Mouse (Mus musculus): ENCODE measurements around the gene Rnf31. TPM values are rescaled to one million over a fixed set of nuclear protein-coding genes. Genes with fewer than 3 reads are reported as not detected.

The Rnf31 gene
- polyA plus RNA-seq, 1 experiment from 2014 or later: 9.7 TPM

DNA sequence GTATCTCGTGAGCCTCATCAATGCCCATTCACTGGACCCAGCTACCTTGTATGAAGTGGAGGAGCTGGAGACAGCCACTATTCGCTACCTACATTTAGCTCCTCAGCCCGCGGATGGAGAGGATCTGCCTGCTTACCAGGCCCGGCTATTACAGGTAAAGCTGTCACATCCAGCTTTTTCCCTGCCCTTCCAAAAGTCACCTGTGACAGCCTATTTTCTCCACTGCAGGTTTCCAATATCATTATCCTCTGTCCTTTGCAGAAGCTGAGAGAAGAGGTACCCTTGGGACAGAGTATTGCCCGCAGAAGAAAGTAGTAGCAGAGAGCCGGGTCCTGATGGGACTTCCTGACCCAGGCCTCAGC, 11.7 kb downstream of the Rnf31 start, which contains the start of gene Irf9:
Gene Irf9 (plus strand): TSS at position 301 of the 362 bp plus-strand sequence.
- no peaks in the 10 kb centered on the region; the same call in 1 of the 2 replicates for H3K4me1 ChIP-seq (ENCODE audit: control insufficient read depth, insufficient read depth, low read length)
- no peaks in the 10 kb centered on the region for H3K9me3 ChIP-seq (replicated peaks; ENCODE audit: control insufficient read depth, low read length)
- H3K36me3 ChIP-seq (replicated peaks; ENCODE audit: control insufficient read depth, insufficient read depth, low read depth, low read length): peaks cover 11% of the 10 kb centered on the region
- H3K4me3 ChIP-seq (ENCODE audit: low read depth, low read length): peak within 1 kb of the TSS; percentile 18; the same call in 1 of the 2 replicates
- peak within 1 kb of the TSS; percentile 24 for H3K4me2 ChIP-seq (ENCODE audit: low read depth, low read length)
- ATAC-seq (replicated peaks; ENCODE audit: insufficient number of reproducible peaks, low FRiP score, low TSS enrichment, low read depth) (no peak), DNase-seq (ENCODE audit: low spot score) (no peak)
- H3K9ac ChIP-seq (replicated peaks; ENCODE audit: low read length): peak within 1 kb of the TSS; percentile 50
- 87% methylated on average over 7 of the region's 7 CpGs for WGBS
- no peaks in the 10 kb centered on the region for H3K27me3 ChIP-seq (ENCODE audit: control insufficient read depth, insufficient read depth, low read length)
- H3K27ac ChIP-seq (replicated peaks; ENCODE audit: low read depth, low read length): peak within 1 kb of the TSS; percentile 22

DNA sequence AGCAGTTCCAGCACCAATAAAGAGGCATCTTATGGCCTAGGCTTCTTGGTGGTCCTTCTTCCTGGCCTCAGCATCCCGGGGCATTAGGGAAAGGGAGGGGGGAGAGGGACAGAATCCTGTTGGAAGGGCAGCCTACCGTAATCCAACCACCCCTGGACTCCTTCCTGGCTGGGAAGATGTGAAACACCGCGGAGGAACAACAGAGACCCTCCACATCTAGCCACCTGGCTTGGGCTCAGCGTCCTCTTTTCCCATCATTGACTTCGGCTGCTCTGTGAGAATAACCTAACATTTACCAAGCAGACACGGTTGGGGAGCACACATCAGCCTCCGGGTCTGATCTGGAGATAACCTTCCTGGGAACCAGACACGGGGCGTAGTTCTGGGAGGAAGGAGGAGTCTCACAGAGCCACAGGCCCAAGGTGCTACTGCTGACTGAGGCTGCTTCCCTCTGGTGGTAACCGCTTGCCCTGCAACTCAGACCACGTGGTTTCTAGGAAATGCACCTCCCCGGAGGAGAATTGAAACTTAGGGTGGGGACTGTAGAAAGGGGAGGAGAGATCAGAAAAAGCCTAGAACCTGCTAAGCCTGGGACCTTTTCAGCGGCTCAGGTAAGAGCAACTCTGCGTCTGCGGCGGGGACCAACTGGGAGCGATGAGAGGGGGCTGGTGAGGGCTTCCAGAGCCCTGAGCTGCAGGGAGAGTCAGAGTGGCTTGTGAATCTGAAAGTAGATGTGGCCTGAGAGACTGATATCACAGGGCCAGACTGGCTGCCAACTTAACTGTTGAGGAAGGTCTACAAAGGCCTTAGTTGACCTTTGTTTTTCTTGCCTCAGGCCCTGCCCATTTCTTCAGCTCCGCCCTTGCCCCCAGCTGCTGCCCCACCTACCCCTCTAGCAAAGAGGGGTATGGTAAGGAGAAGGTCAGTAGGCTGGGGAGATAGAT, 12.4 kb downstream of the Rnf31 start:
- Histone ChIP-seq H3K9ac (replicated peaks; ENCODE audit: low read length) (peak overlapping the region; percentile 50), H3K4me1 (ENCODE audit: control insufficient read depth, insufficient read depth, low read length) (no peaks in the 10 kb centered on the region; the same call in 1 of the 2 replicates), H3K9me3 (replicated peaks; ENCODE audit: control insufficient read depth, low read length) (no peaks in the 10 kb centered on the region), H3K4me2 (ENCODE audit: low read depth, low read length) (peak overlapping the region; percentile 24), H3K4me3 (ENCODE audit: low read depth, low read length) (peak overlapping the region; percentile 18; the same call in 1 of the 2 replicates), H3K36me3 (replicated peaks; ENCODE audit: control insufficient read depth, insufficient read depth, low read depth, low read length) (peaks cover 10% of the 10 kb centered on the region), H3K27ac (replicated peaks; ENCODE audit: low read depth, low read length) (peak overlapping the region; percentile 22), H3K27me3 (ENCODE audit: control insufficient read depth, insufficient read depth, low read length) (no peaks in the 10 kb centered on the region)
- ATAC-seq (replicated peaks; ENCODE audit: insufficient number of reproducible peaks, low FRiP score, low TSS enrichment, low read depth): peak; percentile 80
- peak; percentile 91 for DNase-seq (ENCODE audit: low spot score)
- 20% methylated on average over 19 of the region's 19 CpGs for WGBS

DNA sequence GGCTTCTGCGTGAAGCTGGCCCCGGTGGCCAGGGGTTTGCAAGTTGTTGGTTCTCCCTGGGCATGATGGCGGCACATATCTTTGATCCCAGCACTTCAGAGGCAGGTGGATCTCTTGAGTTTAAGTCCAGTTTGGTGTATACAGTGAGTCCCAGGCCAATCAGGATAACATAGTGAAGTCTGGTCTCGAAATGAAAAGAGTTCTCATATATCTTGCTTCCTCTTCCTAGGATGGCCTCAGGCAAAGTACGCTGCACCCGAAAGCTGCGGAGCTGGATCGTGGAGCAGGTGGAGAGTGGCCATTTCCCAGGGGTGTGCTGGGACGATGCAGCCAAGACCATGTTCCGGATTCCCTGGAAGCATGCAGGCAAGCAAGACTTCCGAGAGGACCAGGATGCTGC, 13.3 kb downstream of the Rnf31 start:
- Histone ChIP-seq H3K36me3 (replicated peaks; ENCODE audit: control insufficient read depth, insufficient read depth, low read depth, low read length) (peaks cover 6% of the 10 kb centered on the region), H3K27me3 (ENCODE audit: control insufficient read depth, insufficient read depth, low read length) (no peaks in the 10 kb centered on the region), H3K9ac (replicated peaks; ENCODE audit: low read length) (no peak overlapping the region), H3K4me1 (ENCODE audit: control insufficient read depth, insufficient read depth, low read length) (no peaks in the 10 kb centered on the region; the same call in 1 of the 2 replicates), H3K27ac (replicated peaks; ENCODE audit: low read depth, low read length) (no peak overlapping the region), H3K9me3 (replicated peaks; ENCODE audit: control insufficient read depth, low read length) (no peaks in the 10 kb centered on the region), H3K4me3 (ENCODE audit: low read depth, low read length) (no peak overlapping the region), H3K4me2 (ENCODE audit: low read depth, low read length) (no peak overlapping the region)
- DNase-seq (ENCODE audit: low spot score) (no peak), ATAC-seq (replicated peaks; ENCODE audit: insufficient number of reproducible peaks, low FRiP score, low TSS enrichment, low read depth) (no peak)
- 92% methylated on average over 11 of the region's 11 CpGs for WGBS

DNA sequence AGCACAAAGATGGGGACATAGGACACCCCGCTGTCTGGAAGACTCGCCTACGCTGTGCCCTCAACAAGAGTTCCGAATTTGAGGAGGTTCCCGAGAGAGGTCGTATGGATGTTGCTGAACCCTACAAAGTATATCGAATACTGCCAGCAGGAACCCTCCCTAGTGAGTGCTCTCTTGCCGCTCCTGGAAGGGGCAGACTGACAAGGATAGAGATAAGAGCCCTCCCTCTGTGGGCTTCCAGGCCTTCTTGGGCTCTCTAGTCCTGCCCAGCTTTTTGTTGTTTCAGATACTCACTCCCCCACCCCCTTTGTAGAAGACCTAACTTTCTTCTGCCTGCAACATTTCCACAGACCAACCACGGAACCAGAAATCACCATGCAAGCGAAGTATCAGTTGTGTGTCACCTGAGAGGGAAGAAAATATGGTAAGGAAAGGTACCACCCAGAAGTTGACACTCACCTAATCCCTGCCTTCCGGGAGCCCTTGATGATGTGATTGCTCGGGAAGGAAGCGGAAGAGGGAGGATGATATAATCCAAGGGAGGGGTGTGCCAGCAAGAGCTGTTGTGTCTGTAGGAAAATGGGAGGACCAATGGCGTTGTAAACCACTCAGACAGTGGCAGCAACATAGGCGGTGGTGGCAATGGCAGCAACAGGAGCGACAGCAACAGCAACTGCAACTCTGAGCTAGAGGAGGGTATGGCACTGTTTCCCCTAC, 14.4 kb downstream of the Rnf31 start:
- H3K9ac ChIP-seq (replicated peaks; ENCODE audit: low read length): no peak overlapping the region
- H3K4me1 ChIP-seq (ENCODE audit: control insufficient read depth, insufficient read depth, low read length): no peaks in the 10 kb centered on the region; the same call in 1 of the 2 replicates
- DNase-seq (ENCODE audit: low spot score) (no peak), ATAC-seq (replicated peaks; ENCODE audit: insufficient number of reproducible peaks, low FRiP score, low TSS enrichment, low read depth) (no peak)
- peaks cover 6% of the 10 kb centered on the region for H3K36me3 ChIP-seq (replicated peaks; ENCODE audit: control insufficient read depth, insufficient read depth, low read depth, low read length)
- no peaks in the 10 kb centered on the region for H3K9me3 ChIP-seq (replicated peaks; ENCODE audit: control insufficient read depth, low read length)
- 92% methylated on average over 16 of the region's 16 CpGs for WGBS
- H3K4me3 ChIP-seq (ENCODE audit: low read depth, low read length): no peak overlapping the region
- H3K27me3 ChIP-seq (ENCODE audit: control insufficient read depth, insufficient read depth, low read length): no peaks in the 10 kb centered on the region
- H3K4me2 ChIP-seq (ENCODE audit: low read depth, low read length): no peak overlapping the region
- no peak overlapping the region for H3K27ac ChIP-seq (replicated peaks; ENCODE audit: low read depth, low read length)

DNA sequence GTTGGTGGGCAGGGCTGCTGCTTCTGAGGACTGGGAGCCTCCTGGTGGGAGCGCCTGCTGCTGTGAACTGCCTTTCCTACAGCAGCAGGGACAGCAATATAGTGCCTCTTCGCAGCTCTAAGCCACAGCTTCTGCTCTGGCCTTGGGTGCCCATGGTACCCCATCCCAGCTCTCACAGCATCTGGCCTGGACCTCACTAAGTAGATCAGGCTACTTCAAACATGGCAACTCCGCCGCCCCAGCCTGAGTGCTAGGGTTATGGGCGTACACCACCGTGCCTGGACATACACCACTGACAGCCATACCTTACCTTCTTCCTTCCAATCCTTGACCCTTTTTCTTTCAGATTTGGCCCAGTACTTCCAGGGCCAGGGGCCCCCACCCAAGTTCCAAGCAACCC, 16.8 kb downstream of the Rnf31 start:
- H3K27me3 ChIP-seq (ENCODE audit: control insufficient read depth, insufficient read depth, low read length): no peaks in the 10 kb centered on the region
- H3K9me3 ChIP-seq (replicated peaks; ENCODE audit: control insufficient read depth, low read length): no peaks in the 10 kb centered on the region
- DNase-seq (ENCODE audit: low spot score) (no peak), ATAC-seq (replicated peaks; ENCODE audit: insufficient number of reproducible peaks, low FRiP score, low TSS enrichment, low read depth) (no peak)
- H3K4me1 ChIP-seq (ENCODE audit: control insufficient read depth, insufficient read depth, low read length): no peaks in the 10 kb centered on the region; the same call in 1 of the 2 replicates
- no peak overlapping the region for H3K4me2 ChIP-seq (ENCODE audit: low read depth, low read length)
- no peak overlapping the region for H3K9ac ChIP-seq (replicated peaks; ENCODE audit: low read length)
- H3K36me3 ChIP-seq (replicated peaks; ENCODE audit: control insufficient read depth, insufficient read depth, low read depth, low read length): peaks cover 3% of the 10 kb centered on the region
- no peak overlapping the region for H3K27ac ChIP-seq (replicated peaks; ENCODE audit: low read depth, low read length)
- no peak overlapping the region for H3K4me3 ChIP-seq (ENCODE audit: low read depth, low read length)
- WGBS: 90% methylated on average over 6 of the region's 6 CpGs

DNA sequence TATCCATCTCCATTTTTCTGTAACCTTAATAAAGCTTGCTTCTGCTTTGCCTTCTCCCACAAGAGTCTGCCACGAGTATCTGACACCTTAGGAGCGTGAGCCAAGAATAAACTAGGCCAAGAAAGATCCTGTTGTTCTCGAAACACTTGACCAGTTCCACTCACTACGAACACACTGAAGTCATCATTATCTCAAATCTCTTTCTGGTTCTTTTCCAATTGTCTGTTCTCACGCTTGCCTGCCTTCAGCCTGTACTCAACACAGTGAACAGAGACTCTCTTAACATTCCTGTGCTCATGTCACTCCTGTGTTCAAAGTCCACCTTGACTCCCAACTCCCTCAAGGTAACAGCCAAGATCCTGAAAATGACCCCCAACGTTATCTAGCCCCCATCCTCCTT, 21.8 kb downstream of the Rnf31 start:
- Histone ChIP-seq H3K9ac (replicated peaks; ENCODE audit: low read length) (no peak overlapping the region), H3K9me3 (replicated peaks; ENCODE audit: control insufficient read depth, low read length) (no peaks in the 10 kb centered on the region), H3K27ac (replicated peaks; ENCODE audit: low read depth, low read length) (no peak overlapping the region), H3K36me3 (replicated peaks; ENCODE audit: control insufficient read depth, insufficient read depth, low read depth, low read length) (no peaks in the 10 kb centered on the region; the same call in 1 of the 2 replicates), H3K4me2 (ENCODE audit: low read depth, low read length) (no peak overlapping the region), H3K27me3 (ENCODE audit: control insufficient read depth, insufficient read depth, low read length) (no peaks in the 10 kb centered on the region), H3K4me3 (ENCODE audit: low read depth, low read length) (no peak overlapping the region), H3K4me1 (ENCODE audit: control insufficient read depth, insufficient read depth, low read length) (no peaks in the 10 kb centered on the region)
- no peak for DNase-seq (ENCODE audit: low spot score)
- no peak for ATAC-seq (replicated peaks; ENCODE audit: insufficient number of reproducible peaks, low FRiP score, low TSS enrichment, low read depth)
- 79% methylated on average over 6 of the region's 6 CpGs for WGBS

DNA sequence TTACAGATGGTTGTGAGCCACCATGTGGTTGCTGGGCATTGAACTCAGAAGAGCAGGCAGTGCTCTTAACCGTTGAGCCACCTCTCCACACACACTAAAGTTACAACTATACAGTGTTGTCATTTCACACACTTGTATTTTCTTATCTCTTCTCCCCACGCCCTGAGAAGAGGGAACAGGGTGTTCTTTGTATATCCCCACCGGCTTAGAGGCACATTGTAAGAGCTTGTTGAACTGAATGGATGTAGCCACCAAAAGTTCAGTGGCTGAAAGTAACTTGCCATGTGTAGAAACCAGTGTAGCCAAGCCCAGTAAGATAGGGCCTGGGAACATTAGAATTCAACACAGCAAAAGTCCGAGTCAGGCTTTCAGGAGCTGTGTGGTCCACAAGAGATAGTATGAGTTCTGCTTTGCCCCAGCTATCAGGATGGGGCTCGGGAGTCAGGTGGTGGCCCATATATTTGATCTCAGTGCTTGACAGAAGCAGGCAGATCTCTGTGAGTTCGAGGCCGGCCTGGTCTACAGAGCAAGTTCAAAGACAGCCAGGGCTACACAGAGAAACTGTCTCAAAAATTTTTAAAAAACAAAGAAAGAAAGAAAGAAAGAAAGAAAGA, 23.2 kb downstream of the Rnf31 start:
- Histone ChIP-seq H3K4me3 (ENCODE audit: low read depth, low read length) (no peak overlapping the region), H3K4me2 (ENCODE audit: low read depth, low read length) (no peak overlapping the region), H3K36me3 (replicated peaks; ENCODE audit: control insufficient read depth, insufficient read depth, low read depth, low read length) (no peaks in the 10 kb centered on the region), H3K27me3 (ENCODE audit: control insufficient read depth, insufficient read depth, low read length) (no peaks in the 10 kb centered on the region), H3K4me1 (ENCODE audit: control insufficient read depth, insufficient read depth, low read length) (no peaks in the 10 kb centered on the region), H3K9me3 (replicated peaks; ENCODE audit: control insufficient read depth, low read length) (no peaks in the 10 kb centered on the region), H3K27ac (replicated peaks; ENCODE audit: low read depth, low read length) (no peak overlapping the region), H3K9ac (replicated peaks; ENCODE audit: low read length) (no peak overlapping the region)
- 79% methylated on average over 7 of the region's 7 CpGs for whole genome bisulfite sequencing
- DNase-seq (ENCODE audit: low spot score) (no peak), ATAC-seq (replicated peaks; ENCODE audit: insufficient number of reproducible peaks, low FRiP score, low TSS enrichment, low read depth) (no peak)

Data from embryonic facial prominence, embryonic 11.5 days (tissue).